Mouse (Mus musculus): ENCODE measurements around the gene BC051019.

The BC051019 gene

DNA sequence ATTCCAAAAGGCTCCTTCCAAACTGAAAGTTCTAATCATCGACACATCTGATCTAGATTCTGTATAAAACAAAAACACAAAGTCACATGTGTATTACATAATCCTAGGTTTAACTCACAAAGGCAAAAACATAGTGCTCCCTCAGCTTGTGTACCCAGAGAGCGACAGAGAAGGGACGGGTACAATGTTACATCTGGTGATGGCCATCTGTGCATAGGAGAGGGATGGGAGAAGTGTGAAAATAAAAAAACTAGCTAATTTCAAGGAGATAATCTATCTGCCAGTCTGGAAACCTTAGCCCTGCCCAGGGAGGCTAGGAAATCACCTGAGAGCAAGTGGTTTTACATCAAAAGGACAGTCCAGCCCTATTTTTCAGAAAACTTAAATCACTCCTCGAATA lies 61.0 kb downstream of the BC051019 start:
- intact Hi-C loops (cut with DNase I) = no loop called here

Measured in adrenal gland (tissue).